Mouse (Mus musculus): ENCODE data around the gene Hk2. TPM values are rescaled to one million over a fixed set of nuclear protein-coding genes. Genes with fewer than 3 reads are reported as not detected.

The Hk2 gene
- polyA plus RNA-seq, 1 experiment, result 81.2 TPM

GRCm38 (mm10) chr6:82716126-82716525 is 58.1 kb downstream of the Hk2 start:
- no peak for TF ChIP-seq E2F4 (IDR thresholded peaks at IDR 0.05; ENCODE audit: insufficient read depth)
- no peak for TF ChIP-seq POLR2A (IDR thresholded peaks at IDR 0.05; ENCODE audit: insufficient read length, low read depth)
- no peak for TF ChIP-seq USF1 (IDR thresholded peaks at IDR 0.05; ENCODE audit: low read depth)
- TF ChIP-seq TCF12 (IDR thresholded peaks at IDR 0.05; ENCODE audit: insufficient read depth, poor library complexity, severe bottlenecking), result no peak
- no peak for TF ChIP-seq MYOG (IDR thresholded peaks at IDR 0.05; ENCODE audit: control insufficient read depth in 1 of 3, insufficient read depth in 1 of 3, insufficient read length in 2 of 3, low read depth in 2 of 3)
- Histone ChIP-seq H3ac (ENCODE audit: control insufficient read depth, insufficient read length) (no peak overlapping the region), H3K36me3 (ENCODE audit: control insufficient read depth, insufficient read depth) (no peaks in the 10 kb centered on the region), H3K27me3 (ENCODE audit: control insufficient read depth, insufficient read depth, insufficient read length) (no peaks in the 10 kb centered on the region), H3K4me3 (no peak overlapping the region), H3K79me2 (ENCODE audit: control insufficient read depth, insufficient read depth) (no peaks in the 10 kb centered on the region), H3K4me2 (ENCODE audit: low read depth) (no peak overlapping the region)

DNA sequence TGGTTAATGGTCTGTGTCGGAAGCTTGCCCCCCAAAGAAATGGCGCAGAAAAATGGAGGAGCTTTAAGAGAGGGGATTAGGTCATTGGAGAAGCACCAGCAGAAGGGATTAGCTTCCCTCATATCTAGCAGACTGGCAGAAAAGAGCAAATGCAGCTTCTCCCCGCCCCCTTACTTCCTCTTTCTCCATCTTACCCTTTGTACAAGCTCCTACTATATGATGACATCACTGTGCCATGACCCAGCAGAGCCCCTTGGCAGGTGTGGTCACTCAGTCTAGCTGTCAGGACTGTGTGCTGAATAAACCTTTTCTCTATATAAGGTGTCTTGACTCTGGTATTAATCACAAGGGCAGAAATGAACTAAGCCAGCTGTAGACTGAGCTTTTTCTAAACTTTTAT is 58.6 kb downstream of the Hk2 start:
- H3K4me2 ChIP-seq (ENCODE audit: low read depth), result no peak overlapping the region
- H3K27me3 ChIP-seq (ENCODE audit: control insufficient read depth, insufficient read depth, insufficient read length), result no peaks in the 10 kb centered on the region
- H3K79me2 ChIP-seq (ENCODE audit: control insufficient read depth, insufficient read depth), result no peaks in the 10 kb centered on the region
- TF ChIP-seq USF1 (IDR thresholded peaks at IDR 0.05; ENCODE audit: low read depth) (no peak), MYOD1 (IDR thresholded peaks at IDR 0.05; ENCODE audit: control insufficient read depth in 1 of 3, insufficient read length in 2 of 3, low read depth in 2 of 3) (no peak), SRF (IDR thresholded peaks at IDR 0.05; ENCODE audit: control insufficient read depth, insufficient read length, low read depth) (no peak), E2F4 (IDR thresholded peaks at IDR 0.05; ENCODE audit: insufficient read depth) (no peak), CEBPB (IDR thresholded peaks at IDR 0.05; ENCODE audit: insufficient read depth, poor library complexity, severe bottlenecking) (no peak), TCF12 (IDR thresholded peaks at IDR 0.05; ENCODE audit: insufficient read depth, poor library complexity, severe bottlenecking) (no peak), POLR2AphosphoS2 (IDR thresholded peaks at IDR 0.05; ENCODE audit: insufficient read length, low read depth) (no peak), REST (IDR thresholded peaks at IDR 0.05; ENCODE audit: insufficient read depth, insufficient read length) (no peak)
- no peak overlapping the region for H3ac ChIP-seq (ENCODE audit: control insufficient read depth, insufficient read length)
- no peak overlapping the region for H3K4me3 ChIP-seq
- no peaks in the 10 kb centered on the region for H3K36me3 ChIP-seq (ENCODE audit: control insufficient read depth, insufficient read depth)

DNA sequence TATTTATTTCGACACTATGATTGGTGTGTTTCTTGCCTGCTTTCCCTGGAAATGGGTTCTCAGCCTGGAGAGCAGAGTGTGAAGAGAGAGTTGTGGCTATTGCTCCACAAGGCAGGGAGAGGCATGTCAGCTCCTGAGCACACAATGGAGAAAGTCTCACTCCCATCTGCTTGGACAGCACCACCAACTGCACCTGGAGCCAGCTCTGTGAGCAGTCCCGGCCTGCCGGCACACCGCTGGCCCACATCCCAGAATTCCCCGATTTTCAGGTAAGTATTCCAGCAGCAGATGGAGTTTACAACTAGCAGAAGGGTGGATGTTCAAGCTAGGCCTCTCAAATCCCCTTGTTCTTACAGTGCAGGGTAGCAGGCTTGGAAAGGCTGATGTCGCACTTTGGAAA is 59.0 kb downstream of the Hk2 start:
- no peaks in the 10 kb centered on the region for H3K27me3 ChIP-seq (ENCODE audit: control insufficient read depth, insufficient read depth, insufficient read length)
- no peaks in the 10 kb centered on the region for H3K79me2 ChIP-seq (ENCODE audit: control insufficient read depth, insufficient read depth)
- no peak overlapping the region for H3K4me3 ChIP-seq
- no peaks in the 10 kb centered on the region for H3K36me3 ChIP-seq (ENCODE audit: control insufficient read depth, insufficient read depth)
- no peak overlapping the region for H3ac ChIP-seq (ENCODE audit: control insufficient read depth, insufficient read length)
- H3K4me2 ChIP-seq (ENCODE audit: low read depth), result no peak overlapping the region
- TF ChIP-seq CEBPB (IDR thresholded peaks at IDR 0.05; ENCODE audit: insufficient read depth, poor library complexity, severe bottlenecking), result no peak
- TF ChIP-seq MAX (IDR thresholded peaks at IDR 0.05; ENCODE audit: low read depth), result no peak
- TF ChIP-seq TCF12 (IDR thresholded peaks at IDR 0.05; ENCODE audit: insufficient read depth, poor library complexity, severe bottlenecking), result no peak
- TF ChIP-seq POLR2A (IDR thresholded peaks at IDR 0.05; ENCODE audit: insufficient read length, low read depth), result no peak
- no peak for TF ChIP-seq REST (IDR thresholded peaks at IDR 0.05; ENCODE audit: insufficient read depth, insufficient read length)
- TF ChIP-seq SRF (IDR thresholded peaks at IDR 0.05; ENCODE audit: control insufficient read depth, insufficient read length, low read depth), result no peak
- TF ChIP-seq TCF3 (IDR thresholded peaks at IDR 0.05; ENCODE audit: insufficient read length, low read depth), result no peak
- TF ChIP-seq POLR2AphosphoS2 (IDR thresholded peaks at IDR 0.05; ENCODE audit: insufficient read length, low read depth), result no peak
- TF ChIP-seq E2F4 (IDR thresholded peaks at IDR 0.05; ENCODE audit: insufficient read depth), result no peak
- no peak for TF ChIP-seq MYOD1 (IDR thresholded peaks at IDR 0.05; ENCODE audit: control insufficient read depth in 1 of 3, insufficient read length in 2 of 3, low read depth in 2 of 3)
- no peak for TF ChIP-seq MYOG (IDR thresholded peaks at IDR 0.05; ENCODE audit: control insufficient read depth in 1 of 3, insufficient read depth in 1 of 3, insufficient read length in 2 of 3, low read depth in 2 of 3)
- TF ChIP-seq USF1 (IDR thresholded peaks at IDR 0.05; ENCODE audit: low read depth), result no peak

- Histone ChIP-seq H3K4me2 (ENCODE audit: low read depth) (no peak overlapping the region), H3ac (ENCODE audit: control insufficient read depth, insufficient read length) (no peak overlapping the region), H3K36me3 (ENCODE audit: control insufficient read depth, insufficient read depth) (no peaks in the 10 kb centered on the region), H3K79me2 (ENCODE audit: control insufficient read depth, insufficient read depth) (no peaks in the 10 kb centered on the region), H3K27me3 (ENCODE audit: control insufficient read depth, insufficient read depth, insufficient read length) (no peaks in the 10 kb centered on the region), H3K4me3 (no peak overlapping the region)
- TF ChIP-seq MYOD1 (IDR thresholded peaks at IDR 0.05; ENCODE audit: control insufficient read depth in 1 of 3, insufficient read length in 2 of 3, low read depth in 2 of 3), result no peak
- TF ChIP-seq TCF12 (IDR thresholded peaks at IDR 0.05; ENCODE audit: insufficient read depth, poor library complexity, severe bottlenecking), result no peak
- no peak for TF ChIP-seq POLR2A (IDR thresholded peaks at IDR 0.05; ENCODE audit: insufficient read length, low read depth)
- TF ChIP-seq SRF (IDR thresholded peaks at IDR 0.05; ENCODE audit: control insufficient read depth, insufficient read length, low read depth), result no peak
- no peak for TF ChIP-seq USF1 (IDR thresholded peaks at IDR 0.05; ENCODE audit: low read depth)
- no peak for TF ChIP-seq MAX (IDR thresholded peaks at IDR 0.05; ENCODE audit: low read depth)
- no peak for TF ChIP-seq E2F4 (IDR thresholded peaks at IDR 0.05; ENCODE audit: insufficient read depth)
- TF ChIP-seq REST (IDR thresholded peaks at IDR 0.05; ENCODE audit: insufficient read depth, insufficient read length), result no peak
- TF ChIP-seq TCF3 (IDR thresholded peaks at IDR 0.05; ENCODE audit: insufficient read length, low read depth), result no peak
- no peak for TF ChIP-seq CEBPB (IDR thresholded peaks at IDR 0.05; ENCODE audit: insufficient read depth, poor library complexity, severe bottlenecking)
- TF ChIP-seq POLR2AphosphoS2 (IDR thresholded peaks at IDR 0.05; ENCODE audit: insufficient read length, low read depth), result no peak
- no peak for TF ChIP-seq MYOG (IDR thresholded peaks at IDR 0.05; ENCODE audit: control insufficient read depth in 1 of 3, insufficient read depth in 1 of 3, insufficient read length in 2 of 3, low read depth in 2 of 3)
Measured at GRCm38 (mm10) chr6:82714841-82715240, 59.4 kb downstream of the Hk2 start.

DNA sequence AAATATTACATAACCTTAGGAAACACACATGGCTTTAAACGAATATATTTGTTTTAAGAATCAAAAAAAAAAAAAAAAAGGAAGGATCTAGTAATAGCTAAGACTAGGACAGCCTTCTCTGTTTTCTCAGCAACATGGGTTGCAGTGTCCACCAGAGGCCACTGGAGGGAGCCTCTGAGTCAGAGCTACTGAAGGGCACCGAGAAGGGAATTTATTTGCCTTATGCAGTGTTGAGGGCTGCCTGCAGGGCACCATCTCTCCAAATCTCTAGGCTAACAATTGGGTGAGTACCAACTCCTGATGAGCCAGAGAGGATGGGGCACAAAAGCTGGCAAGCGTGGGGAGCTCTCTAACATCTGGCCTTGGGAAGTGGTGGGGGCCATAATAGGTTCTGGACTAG is 60.0 kb downstream of the Hk2 start:
- Histone ChIP-seq H3K4me2 (ENCODE audit: low read depth) (no peak overlapping the region), H3K79me2 (ENCODE audit: control insufficient read depth, insufficient read depth) (no peaks in the 10 kb centered on the region), H3ac (ENCODE audit: control insufficient read depth, insufficient read length) (no peak overlapping the region), H3K27me3 (ENCODE audit: control insufficient read depth, insufficient read depth, insufficient read length) (no peaks in the 10 kb centered on the region), H3K4me3 (no peak overlapping the region), H3K36me3 (ENCODE audit: control insufficient read depth, insufficient read depth) (no peaks in the 10 kb centered on the region)
- TF ChIP-seq MAX (IDR thresholded peaks at IDR 0.05; ENCODE audit: low read depth), result no peak
- no peak for TF ChIP-seq TCF3 (IDR thresholded peaks at IDR 0.05; ENCODE audit: insufficient read length, low read depth)
- TF ChIP-seq SRF (IDR thresholded peaks at IDR 0.05; ENCODE audit: control insufficient read depth, insufficient read length, low read depth), result no peak
- TF ChIP-seq E2F4 (IDR thresholded peaks at IDR 0.05; ENCODE audit: insufficient read depth), result no peak
- no peak for TF ChIP-seq REST (IDR thresholded peaks at IDR 0.05; ENCODE audit: insufficient read depth, insufficient read length)
- TF ChIP-seq MYOG (IDR thresholded peaks at IDR 0.05; ENCODE audit: control insufficient read depth in 1 of 3, insufficient read depth in 1 of 3, insufficient read length in 2 of 3, low read depth in 2 of 3), result no peak
- no peak for TF ChIP-seq TCF12 (IDR thresholded peaks at IDR 0.05; ENCODE audit: insufficient read depth, poor library complexity, severe bottlenecking)

Measured in myocyte (in vitro differentiated cells).